Mouse (Mus musculus): Measurements from ENCODE around the gene Wnt10a.

The Wnt10a gene

DNA sequence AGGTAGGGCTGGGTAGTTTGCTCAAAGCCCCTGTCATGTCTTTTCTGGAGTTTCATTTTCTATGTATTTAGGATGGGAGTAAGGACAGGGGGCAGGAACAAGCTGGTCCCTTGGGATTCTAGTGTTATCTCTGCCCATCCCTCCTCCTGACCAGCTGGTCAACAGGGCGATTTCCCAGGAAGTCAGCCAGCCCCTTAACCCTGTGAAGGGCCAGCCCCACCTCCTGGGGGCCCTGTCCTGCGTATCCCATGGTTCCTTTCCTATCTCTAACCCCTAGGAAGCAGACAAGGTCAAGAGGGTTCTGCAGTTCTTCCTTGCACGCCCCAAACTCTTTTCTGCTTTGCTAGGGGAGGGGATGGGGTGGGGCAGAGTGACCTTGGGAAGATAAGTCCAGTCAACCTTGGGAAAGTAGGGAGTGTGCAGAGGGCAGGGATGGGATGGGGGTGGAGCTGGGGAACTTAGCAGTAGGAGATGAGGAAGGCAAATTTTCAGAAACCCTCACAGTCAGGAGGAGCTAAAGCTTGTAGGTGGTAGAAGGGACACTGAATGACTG is 12.3 kb upstream of the Wnt10a start:
- in situ Hi-C loops (cut with MboI; ENCODE audit: low pct_unique_long_range_greater_than_20kb in 1 of 2, low sequenced_read_pairs in 2 of 2, unreplicated experiment in 1 of 2): loop anchor here in 1 of 2 experiments (25.0 kb wide), 1 partner anchor 658 kb away; the partner anchor contains the start of gene Gmppa

DNA sequence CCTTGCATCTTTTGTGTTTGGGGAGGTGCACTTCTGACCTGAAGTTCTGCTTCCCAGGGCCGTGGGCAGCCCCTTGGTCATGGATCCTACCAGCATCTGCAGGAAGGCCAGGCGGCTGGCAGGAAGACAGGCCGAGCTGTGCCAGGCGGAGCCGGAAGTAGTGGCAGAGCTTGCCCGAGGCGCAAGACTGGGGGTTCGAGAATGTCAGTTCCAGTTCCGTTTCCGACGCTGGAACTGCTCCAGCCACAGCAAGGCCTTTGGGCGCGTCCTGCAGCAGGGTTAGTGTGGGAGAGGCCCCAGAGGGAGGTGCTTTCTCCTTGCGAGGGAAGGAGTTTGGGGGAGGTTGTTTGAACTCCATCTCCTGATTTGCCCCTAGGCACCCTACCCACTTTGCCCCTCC is 9.3 kb upstream of the Wnt10a start:
- in situ Hi-C loops (cut with MboI; ENCODE audit: low pct_unique_long_range_greater_than_20kb in 1 of 2, low sequenced_read_pairs in 2 of 2, unreplicated experiment in 1 of 2): loop anchor here in 1 of 2 experiments (25.0 kb wide), 1 partner anchor 655 kb away; the partner anchor contains the start of gene Gmppa

DNA sequence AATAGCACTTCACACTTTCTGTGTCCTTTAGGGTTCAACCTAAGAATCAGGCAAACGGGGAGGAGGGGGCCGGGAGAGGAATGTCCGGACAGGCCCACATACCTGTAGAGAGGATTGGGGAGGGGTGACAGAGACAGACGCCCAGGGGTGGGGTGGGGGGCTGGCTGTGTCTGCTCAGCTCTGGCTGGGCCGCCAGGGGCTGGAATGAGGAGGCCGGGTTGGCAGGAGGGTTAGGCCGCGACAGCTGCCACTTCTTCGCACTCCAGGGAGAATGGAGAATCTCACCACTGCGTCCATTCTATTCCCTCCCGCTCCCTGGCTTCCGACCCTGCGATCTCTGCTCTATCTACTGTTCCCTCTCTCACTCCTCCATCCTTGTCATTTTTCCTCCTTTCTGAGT is 7.8 kb upstream of the Wnt10a start:
- in situ Hi-C loops (cut with MboI; ENCODE audit: low pct_unique_long_range_greater_than_20kb in 1 of 2, low sequenced_read_pairs in 2 of 2, unreplicated experiment in 1 of 2): loop anchor here in 1 of 2 experiments (25.0 kb wide), 1 partner anchor 654 kb away; the partner anchor contains the start of gene Gmppa

DNA sequence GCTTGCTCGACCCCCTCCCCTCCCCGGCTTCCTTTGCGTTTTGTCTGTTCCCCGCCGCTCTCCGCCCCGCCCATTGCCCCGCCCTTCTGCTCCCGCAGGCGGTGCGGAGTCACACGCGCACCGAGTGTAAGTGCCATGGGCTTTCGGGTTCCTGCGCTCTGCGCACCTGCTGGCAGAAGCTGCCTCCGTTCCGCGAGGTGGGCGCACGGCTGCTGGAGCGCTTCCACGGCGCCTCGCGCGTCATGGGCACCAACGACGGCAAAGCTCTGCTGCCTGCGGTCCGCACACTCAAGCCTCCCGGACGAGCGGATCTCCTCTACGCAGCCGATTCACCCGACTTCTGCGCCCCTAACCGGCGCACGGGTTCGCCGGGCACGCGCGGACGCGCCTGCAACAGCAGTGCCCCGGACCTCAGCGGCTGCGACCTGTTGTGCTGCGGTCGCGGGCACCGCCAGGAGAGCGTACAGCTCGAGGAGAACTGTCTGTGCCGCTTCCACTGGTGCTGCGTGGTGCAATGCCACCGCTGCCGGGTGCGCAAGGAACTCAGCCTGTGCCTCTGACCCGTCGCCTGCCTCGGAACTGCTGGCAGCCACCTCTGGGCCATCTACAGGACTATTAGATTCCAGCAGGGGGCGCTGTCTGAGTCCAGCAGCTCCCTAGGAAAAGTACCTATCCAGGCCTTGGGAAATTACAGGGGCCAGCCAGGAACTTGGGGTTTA is 7.1 kb upstream of the Wnt10a start:
- in situ Hi-C loops (cut with MboI; ENCODE audit: low pct_unique_long_range_greater_than_20kb in 1 of 2, low sequenced_read_pairs in 2 of 2, unreplicated experiment in 1 of 2): loop anchor here in 1 of 2 experiments (25.0 kb wide), 1 partner anchor 653 kb away; the partner anchor contains the start of gene Gmppa

DNA sequence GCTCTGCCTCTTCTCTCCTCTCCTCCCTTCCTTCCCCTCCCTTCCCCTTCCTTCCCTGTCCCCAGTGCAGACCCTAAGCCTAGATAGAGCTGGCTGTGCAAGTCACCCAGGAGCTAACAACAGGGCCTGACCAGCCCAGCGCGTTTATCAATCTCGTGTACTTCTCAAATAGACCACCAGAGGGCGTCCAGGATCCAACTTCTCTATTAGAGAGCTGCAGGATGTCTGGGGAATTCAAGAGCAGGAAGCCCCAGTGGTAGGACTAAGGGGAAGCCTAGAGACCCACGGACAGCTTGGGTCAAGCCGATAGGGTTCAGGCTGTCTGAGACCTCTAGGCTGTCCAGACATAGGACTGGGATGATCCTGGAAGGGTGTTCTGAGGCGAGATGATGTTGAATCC is 3.5 kb upstream of the Wnt10a start:
- in situ Hi-C loops (cut with MboI; ENCODE audit: low pct_unique_long_range_greater_than_20kb in 1 of 2, low sequenced_read_pairs in 2 of 2, unreplicated experiment in 1 of 2): loop anchor here in 1 of 2 experiments (25.0 kb wide), 1 partner anchor 649 kb away; the partner anchor contains the start of gene Gmppa

DNA sequence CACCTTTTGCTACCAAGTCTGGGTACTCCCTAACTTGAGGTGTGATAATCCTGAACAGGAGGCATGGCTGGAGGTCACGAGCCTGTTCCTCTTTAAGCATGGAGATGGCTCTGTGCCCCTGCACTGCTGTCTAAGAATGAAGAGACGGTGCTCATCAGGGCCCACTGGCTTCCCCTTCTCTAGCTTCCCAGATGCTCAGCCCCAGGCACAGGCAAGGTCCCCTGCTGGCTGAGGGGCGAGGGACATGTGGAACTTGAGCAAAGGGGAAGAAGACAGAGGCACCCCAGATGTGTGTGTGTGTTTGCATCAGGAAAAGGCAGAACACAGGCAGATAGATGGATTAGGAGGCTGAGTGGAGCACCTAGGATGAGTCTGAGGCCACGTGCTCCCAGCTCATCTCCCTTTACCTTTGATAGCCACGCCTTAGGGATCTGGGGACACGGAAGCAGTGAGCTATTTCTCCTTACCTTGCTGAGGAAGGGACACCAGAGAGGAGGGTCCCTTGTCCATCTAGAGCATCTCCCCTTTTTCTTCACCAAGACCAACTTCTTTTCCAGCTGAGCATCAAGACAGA is 2.6 kb upstream of the Wnt10a start:
- in situ Hi-C loops (cut with MboI; ENCODE audit: low pct_unique_long_range_greater_than_20kb in 1 of 2, low sequenced_read_pairs in 2 of 2, unreplicated experiment in 1 of 2): loop anchor here in 1 of 2 experiments (25.0 kb wide), 1 partner anchor 649 kb away; the partner anchor contains the start of gene Gmppa

DNA sequence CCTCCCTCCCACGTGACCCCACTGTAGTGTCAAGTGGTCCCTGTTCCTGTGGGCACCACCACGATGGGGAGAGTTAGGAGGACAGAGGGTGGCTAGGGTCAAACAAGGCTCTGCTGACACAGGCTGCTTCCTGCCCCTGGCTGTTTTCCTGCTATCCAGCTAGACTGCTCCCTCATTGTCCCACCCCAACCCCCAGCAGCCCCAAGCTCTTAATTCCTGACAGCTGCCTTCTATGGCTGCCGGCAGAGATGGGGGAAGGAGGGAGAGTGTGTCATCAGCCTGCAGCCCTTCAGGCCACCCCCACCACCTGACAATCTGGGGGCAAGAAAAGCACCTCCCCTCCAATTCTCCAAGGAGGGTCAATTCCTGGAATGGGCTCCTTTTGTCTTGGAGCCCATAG is 1.2 kb upstream of the Wnt10a start:
- in situ Hi-C loops (cut with MboI; ENCODE audit: low pct_unique_long_range_greater_than_20kb in 1 of 2, low sequenced_read_pairs in 2 of 2, unreplicated experiment in 1 of 2): loop anchor here in 1 of 2 experiments (25.0 kb wide), 1 partner anchor 647 kb away; the partner anchor contains the start of gene Gmppa

DNA sequence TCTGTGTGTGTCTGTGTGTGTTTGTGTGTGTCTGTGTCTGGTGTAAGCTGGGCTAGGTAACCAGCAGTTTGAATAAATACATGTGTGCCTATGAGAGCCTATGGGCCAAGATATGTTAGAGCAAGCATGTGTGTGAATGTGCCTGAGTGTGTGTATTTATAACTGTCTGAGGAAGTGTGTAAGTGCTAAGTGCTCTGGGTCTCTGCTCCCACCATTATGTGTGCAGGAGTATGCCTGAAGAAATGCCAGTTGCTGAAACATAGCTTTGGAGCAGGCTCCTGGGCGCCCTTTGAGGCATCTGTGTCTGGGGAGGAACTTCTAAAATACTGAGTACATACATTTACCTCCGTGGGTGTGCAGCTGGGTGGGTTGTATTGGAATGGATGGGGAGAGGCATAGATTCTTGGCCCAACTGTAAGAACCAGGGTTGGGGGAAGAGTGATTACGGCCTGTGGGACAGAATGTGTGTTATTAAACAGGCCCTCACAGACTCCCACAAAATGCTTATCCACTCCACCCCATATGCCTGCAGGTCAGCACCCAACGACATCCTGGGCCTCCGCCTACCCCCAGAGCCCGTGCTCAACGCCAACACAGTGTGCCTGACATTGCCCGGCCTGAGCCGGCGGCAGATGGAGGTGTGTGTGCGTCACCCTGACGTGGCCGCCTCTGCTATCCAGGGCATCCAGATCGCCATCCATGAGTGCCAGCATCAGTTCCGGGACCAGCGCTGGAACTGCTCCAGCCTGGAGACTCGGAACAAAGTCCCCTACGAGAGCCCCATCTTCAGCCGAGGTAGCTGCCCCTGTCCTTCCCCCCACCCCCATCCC is 1.7 kb downstream of the Wnt10a start:
- in situ Hi-C loops (cut with MboI; ENCODE audit: low pct_unique_long_range_greater_than_20kb in 1 of 2, low sequenced_read_pairs in 2 of 2, unreplicated experiment in 1 of 2): loop anchor here in 1 of 2 experiments (25.0 kb wide), 1 partner anchor 644 kb away; the partner anchor contains the start of gene Gmppa

DNA sequence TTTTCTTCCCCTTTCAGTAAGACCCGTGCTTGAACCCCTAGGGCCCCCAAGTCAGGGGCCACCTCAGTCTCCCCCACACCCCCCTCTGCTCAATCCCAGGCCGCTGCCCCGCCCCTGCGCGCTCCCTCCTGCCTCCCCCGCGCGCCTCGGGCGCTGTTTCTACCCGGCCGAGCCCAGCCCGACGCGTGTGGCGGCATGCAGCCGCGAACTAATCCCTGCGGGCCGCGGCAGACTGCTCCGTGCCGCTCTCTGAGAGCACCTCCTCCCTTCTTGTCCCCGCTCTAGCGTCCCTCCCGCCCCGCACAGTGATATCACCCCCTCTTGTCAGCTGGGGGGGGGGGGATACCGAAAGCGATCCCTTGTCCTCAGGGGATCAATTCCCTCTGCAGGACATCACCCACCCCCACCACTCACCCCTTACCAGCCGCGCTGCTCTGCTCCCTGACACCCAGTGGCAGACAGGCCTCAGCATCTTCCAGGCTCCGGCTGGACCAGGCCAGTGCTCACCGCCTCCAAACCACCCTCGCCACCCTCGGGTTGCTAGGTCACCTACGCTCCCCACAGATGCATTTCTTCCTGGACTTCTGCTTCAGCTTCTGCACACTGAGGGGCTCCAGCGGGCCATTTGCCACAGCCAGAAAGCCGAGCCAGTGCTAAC is 3.3 kb downstream of the Wnt10a start:
- in situ Hi-C loops (cut with MboI; ENCODE audit: low pct_unique_long_range_greater_than_20kb in 1 of 2, low sequenced_read_pairs in 2 of 2, unreplicated experiment in 1 of 2): loop anchor here in 1 of 2 experiments (25.0 kb wide), 1 partner anchor 643 kb away; the partner anchor contains the start of gene Gmppa

DNA sequence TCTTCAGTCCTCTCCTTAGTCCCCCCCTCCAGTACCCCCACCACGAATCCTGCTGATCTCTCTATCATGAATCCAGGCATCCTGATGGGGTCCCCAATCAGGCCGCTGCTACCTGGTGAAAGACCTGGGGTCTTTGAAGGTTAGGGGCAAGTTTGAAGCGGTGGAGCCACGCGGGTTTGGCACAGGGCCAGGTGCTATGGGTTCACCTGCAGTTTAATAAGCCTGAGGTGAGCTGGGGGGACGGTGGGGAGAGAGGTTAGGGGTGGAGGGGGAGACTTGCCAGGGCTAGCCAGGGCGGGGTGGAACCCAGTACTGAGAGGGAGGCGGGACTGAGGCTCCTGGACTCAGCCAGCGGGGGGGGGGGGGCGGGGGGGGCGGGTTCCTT is 3.8 kb downstream of the Wnt10a start:
- in situ Hi-C loops (cut with MboI; ENCODE audit: low pct_unique_long_range_greater_than_20kb in 1 of 2, low sequenced_read_pairs in 2 of 2, unreplicated experiment in 1 of 2): loop anchor here in 1 of 2 experiments (25.0 kb wide), 1 partner anchor 642 kb away; the partner anchor contains the start of gene Gmppa

DNA sequence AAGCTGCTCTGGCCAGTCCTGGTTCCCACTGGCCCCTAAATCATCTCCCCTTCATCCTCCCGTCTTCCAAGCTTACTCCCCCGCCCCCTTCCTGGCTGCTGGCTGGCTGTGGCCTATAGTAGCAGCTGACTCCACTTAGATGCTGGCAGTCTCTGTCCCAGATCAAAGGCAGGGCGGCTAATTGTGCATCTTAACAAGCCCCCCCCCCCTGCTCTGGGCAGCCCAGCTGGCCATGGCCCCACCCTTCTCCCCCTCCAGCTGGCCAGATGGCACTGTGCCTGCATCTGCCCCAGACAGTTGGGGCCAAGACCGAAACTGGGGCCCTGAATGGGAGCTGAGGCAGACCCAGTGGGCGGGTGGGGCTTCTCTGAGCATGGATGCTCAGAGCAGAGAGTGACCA is 6.1 kb downstream of the Wnt10a start:
- in situ Hi-C loops (cut with MboI; ENCODE audit: low pct_unique_long_range_greater_than_20kb in 1 of 2, low sequenced_read_pairs in 2 of 2, unreplicated experiment in 1 of 2): loop anchor here in 1 of 2 experiments (25.0 kb wide), 1 partner anchor 640 kb away; the partner anchor contains the start of gene Gmppa

DNA sequence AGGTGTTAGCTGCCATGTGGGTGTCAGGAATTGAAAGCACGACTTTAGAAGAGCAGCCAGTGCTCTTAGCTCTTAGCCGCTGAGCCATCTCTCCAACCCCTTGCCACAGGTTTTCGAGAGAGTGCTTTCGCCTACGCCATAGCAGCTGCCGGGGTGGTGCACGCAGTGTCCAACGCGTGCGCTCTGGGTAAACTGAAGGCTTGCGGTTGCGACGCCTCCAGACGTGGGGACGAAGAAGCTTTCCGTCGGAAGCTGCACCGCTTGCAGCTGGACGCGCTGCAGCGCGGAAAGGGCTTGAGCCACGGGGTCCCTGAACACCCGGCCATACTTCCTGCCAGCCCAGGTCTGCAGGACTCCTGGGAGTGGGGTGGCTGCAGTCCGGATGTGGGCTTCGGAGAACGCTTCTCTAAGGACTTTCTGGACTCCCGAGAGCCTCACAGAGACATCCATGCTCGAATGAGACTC is 9.1 kb downstream of the Wnt10a start:
- in situ Hi-C loops (cut with MboI; ENCODE audit: low pct_unique_long_range_greater_than_20kb in 1 of 2, low sequenced_read_pairs in 2 of 2, unreplicated experiment in 1 of 2): no loop called here

DNA sequence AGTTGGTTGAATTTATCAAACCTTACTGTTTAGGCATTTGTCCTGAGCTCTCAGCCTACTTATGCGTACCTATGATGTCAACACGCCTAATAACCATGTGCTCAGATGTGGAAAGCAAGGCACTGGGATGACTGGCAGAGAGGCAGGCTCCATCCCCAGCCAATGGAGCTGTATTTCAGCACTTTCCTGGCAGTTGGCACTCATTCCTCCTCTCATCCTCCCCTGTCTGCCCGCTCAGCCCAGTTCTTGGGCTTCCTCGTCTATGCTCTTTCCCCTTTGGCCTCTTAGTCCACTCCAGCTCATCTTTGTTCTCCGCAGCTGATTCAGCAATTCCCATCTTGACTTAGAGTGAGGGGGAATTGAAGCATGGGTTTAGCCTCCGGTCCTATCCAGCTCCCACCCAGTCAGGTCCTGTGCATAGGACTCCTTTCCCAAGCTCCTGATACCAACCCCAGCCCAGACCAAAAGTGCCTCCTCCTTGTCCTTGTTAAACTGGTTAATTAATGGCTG is 10.4 kb downstream of the Wnt10a start:
- in situ Hi-C loops (cut with MboI; ENCODE audit: low pct_unique_long_range_greater_than_20kb in 1 of 2, low sequenced_read_pairs in 2 of 2, unreplicated experiment in 1 of 2): no loop called here

DNA sequence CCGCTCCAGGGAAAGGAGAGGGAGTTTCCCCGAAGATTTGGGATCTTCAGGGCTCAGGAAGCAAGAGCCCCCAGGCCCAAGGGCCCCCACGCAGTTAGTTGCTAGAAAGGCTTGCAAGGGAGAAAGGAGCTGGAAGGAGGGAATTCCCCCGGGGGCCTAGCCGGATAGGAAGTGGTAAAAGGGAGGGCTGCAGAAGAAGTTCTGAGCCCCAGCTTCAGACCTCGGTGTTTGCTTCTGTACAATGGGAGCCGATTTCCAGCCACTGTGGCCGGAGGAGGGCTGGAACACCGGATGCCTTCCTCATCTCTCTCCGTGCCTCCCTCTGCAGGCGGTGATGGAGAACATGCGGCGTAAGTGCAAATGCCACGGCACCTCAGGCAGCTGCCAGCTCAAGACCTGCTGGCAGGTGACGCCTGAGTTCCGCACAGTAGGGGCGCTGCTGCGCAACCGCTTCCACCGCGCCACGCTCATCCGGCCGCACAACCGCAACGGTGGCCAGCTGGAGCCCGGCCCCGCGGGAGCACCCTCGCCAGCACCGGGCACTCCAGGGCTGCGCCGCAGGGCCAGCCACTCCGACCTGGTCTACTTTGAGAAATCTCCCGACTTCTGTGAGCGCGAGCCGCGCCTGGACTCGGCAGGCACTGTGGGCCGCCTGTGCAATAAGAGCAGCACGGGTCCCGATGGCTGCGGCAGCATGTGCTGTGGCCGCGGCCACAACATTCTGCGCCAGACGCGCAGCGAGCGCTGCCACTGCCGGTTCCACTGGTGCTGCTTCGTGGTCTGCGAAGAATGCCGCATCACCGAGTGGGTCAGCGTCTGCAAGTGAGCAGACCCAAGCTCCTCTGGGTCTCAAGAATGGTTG is 11.7 kb downstream of the Wnt10a start:
- in situ Hi-C loops (cut with MboI; ENCODE audit: low pct_unique_long_range_greater_than_20kb in 1 of 2, low sequenced_read_pairs in 2 of 2, unreplicated experiment in 1 of 2): no loop called here

DNA sequence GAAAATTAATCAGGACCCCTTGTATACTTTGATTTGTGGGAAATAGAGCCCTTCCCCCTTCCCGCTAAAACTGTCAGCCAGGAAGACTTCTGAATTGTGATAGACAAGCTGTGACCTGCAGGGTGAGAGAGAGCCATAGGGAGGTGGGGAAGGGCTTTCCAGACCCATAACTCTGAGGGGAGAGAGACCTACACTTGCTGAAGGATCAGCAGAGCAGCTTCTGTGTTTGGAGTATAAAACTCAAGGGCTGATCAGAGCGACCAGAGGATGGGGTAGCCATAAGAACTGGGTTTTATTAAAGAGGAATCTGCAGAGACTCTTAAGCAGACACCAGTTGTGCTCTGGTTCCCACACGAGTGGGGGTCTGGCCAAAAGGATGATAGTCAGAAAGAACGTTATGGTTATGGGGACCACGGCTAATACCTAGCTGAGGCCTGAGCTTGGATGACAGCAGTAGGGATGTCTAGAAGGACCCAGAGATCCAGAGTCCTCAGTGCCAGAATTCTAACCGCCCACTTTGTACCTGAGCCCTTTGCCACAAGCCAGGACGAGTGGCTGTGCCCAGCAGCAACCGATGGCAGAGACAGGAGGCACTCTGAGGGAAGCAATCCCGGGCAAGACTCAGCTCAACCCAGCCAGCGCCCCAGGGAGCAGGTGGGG is 13.0 kb downstream of the Wnt10a start:
- in situ Hi-C loops (cut with MboI; ENCODE audit: low pct_unique_long_range_greater_than_20kb in 1 of 2, low sequenced_read_pairs in 2 of 2, unreplicated experiment in 1 of 2): no loop called here

DNA sequence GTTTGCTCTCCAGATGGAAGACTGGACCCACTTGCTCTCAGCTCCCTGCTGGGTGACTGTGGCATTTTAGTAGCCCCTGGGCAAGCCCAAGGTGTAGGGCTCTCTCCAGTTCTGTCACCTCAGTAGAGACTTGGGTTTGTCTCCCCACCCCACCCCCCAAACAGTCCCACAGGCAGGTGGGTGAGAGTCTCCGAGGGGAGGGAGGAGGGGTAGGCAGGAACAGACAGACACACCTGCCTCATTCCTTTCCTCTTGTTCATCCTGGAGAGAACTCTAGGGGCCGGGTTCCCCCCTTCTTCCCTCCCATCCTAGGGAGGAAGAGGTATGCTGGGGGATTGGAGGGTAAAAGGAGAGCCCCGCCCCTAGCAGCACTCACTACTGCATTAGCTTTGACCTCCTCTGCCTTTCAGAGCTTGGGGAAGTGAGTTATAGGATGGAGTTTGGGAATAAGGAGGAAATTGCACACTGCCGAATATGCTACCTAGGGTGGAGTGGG is 14.1 kb downstream of the Wnt10a start:
- in situ Hi-C loops (cut with MboI; ENCODE audit: low pct_unique_long_range_greater_than_20kb in 1 of 2, low sequenced_read_pairs in 2 of 2, unreplicated experiment in 1 of 2): loop anchor here (5.0 kb wide), 2 partner anchors 33 to 77 kb away; partner anchors contain the start of gene Wnt6 (in 1 of the 2)

Data from mouse embryonic stem cell (cell line).